Mouse (Mus musculus) heart, postnatal 10 days (tissue): ENCODE results near the gene Xylb. TPM values are rescaled to one million over a fixed set of nuclear protein-coding genes. Genes with fewer than 3 reads are reported as not detected.
"Not testable (repeated sequence)": the region's sequence is repeated elsewhere in the genome, so short reads cannot be mapped to it uniquely, and the experiment has no call there.

ENCODE experiments used
- DNase-seq, 2 experiments: peaks; one replicate each; pipeline ENCODE4 v3.0.0; 2021
- intact Hi-C: fragments of 180-260 bp; cut with DNase I; formaldehyde crosslinking; loops from one replicate; pipeline ENCODE4 v1.15.1; 2025
- total RNA-seq, 2 experiments: library from RNA; stranded (reverse); gene quantifications; 2 replicates each; pipeline ENCODE4 v1.2.3; 2021

The Xylb gene
- total RNA-seq, 2 experiments from 2014 or later = 0.52 to 0.57 TPM

- intact Hi-C loops = loop anchor here (2.0 kb wide), 1 partner anchor 17 kb away; the partner anchor contains the start of gene Oxsr1
Measured at GRCm38 (mm10) chr9:119340212-119340580, 17.0 kb upstream of the Xylb start.

GRCm38 (mm10) chr9:119340909-119341816 is 16.0 kb upstream of the Xylb start, which contains the start of gene Myd88:
Gene Myd88 (minus strand): TSS chr9:119341411.
- peak; percentile 96 to 97 for DNase-seq
- intact Hi-C loops = loop anchor here (2.0 kb wide), 1 partner anchor 18 kb away; the partner anchor contains the start of gene Oxsr1

More at GRCm38 (mm10) chr9:119340212-119340580, 17.0 kb upstream of the Xylb start:
- DNase-seq = no peak

GRCm38 (mm10) chr9:119342728-119343127 is 14.5 kb upstream of the Xylb start:
- no peak for DNase-seq
- intact Hi-C loops = no loop called here

GRCm38 (mm10) chr9:119346376-119346775 is 10.8 kb upstream of the Xylb start:
- DNase-seq = no peak
- intact Hi-C loops = no loop called here

GRCm38 (mm10) chr9:119350531-119350930 is 6.7 kb upstream of the Xylb start:
- intact Hi-C loops = loop anchor here (5.0 kb wide), 2 partner anchors 73 to 243 kb away; no protein-coding TSS in a partner anchor
- no peak for DNase-seq

GRCm38 (mm10) chr9:119350947-119351705 is 6.1 kb upstream of the Xylb start:
- intact Hi-C loops = loop anchor here (5.0 kb wide), 2 partner anchors 74 to 244 kb away; no protein-coding TSS in a partner anchor
- no peak for DNase-seq

- DNase-seq = peak; percentile 73 to 90
- intact Hi-C loops = loop anchor here (2.0 to 5.0 kb wide), 3 partner anchors 75 to 245 kb away; partner anchors contain the start of gene Acaa1b
Measured at GRCm38 (mm10) chr9:119352060-119352459, 5.1 kb upstream of the Xylb start.

- intact Hi-C loops = loop anchor here (2.0 to 5.0 kb wide), 3 partner anchors 77 to 247 kb away; partner anchors contain the start of gene Acaa1b
- no peak for DNase-seq
Measured at GRCm38 (mm10) chr9:119353926-119354325, 3.3 kb upstream of the Xylb start.

GRCm38 (mm10) chr9:119355943-119356342 is 1.2 kb upstream of the Xylb start:
- intact Hi-C loops = no loop called here
- no peak for DNase-seq

GRCm38 (mm10) chr9:119358058-119358429 is 863 bp downstream of the Xylb start:
- no peak for DNase-seq
- intact Hi-C loops = no loop called here

- no peak for DNase-seq
- intact Hi-C loops = no loop called here
Measured at GRCm38 (mm10) chr9:119361416-119361815, 4.2 kb downstream of the Xylb start.

- intact Hi-C loops = no loop called here
- DNase-seq = no peak
Measured at GRCm38 (mm10) chr9:119363229-119363628, 6.0 kb downstream of the Xylb start.

- DNase-seq = peak; percentile 24 to 30
- intact Hi-C loops = no loop called here
Measured at GRCm38 (mm10) chr9:119365284-119365683, 8.1 kb downstream of the Xylb start, which contains the start of gene Slc22a14. Gene Slc22a14 (minus strand): TSS chr9:119365553.

- intact Hi-C loops = no loop called here
- no peak for DNase-seq
Measured at GRCm38 (mm10) chr9:119368367-119368766, 11.2 kb downstream of the Xylb start.

GRCm38 (mm10) chr9:119370770-119371169 is 13.6 kb downstream of the Xylb start:
- intact Hi-C loops = not testable (repeated sequence)

GRCm38 (mm10) chr9:119371251-119371650 is 14.1 kb downstream of the Xylb start:
- intact Hi-C loops = no loop called here
- no peak for DNase-seq

More at GRCm38 (mm10) chr9:119370770-119371169, 13.6 kb downstream of the Xylb start:
- not testable (repeated sequence) for DNase-seq

- intact Hi-C loops = no loop called here
- DNase-seq = no peak
Measured at GRCm38 (mm10) chr9:119375008-119375407, 17.8 kb downstream of the Xylb start.

GRCm38 (mm10) chr9:119375556-119375955 is 18.4 kb downstream of the Xylb start:
- DNase-seq = no peak
- intact Hi-C loops = no loop called here

- DNase-seq = no peak
- intact Hi-C loops = no loop called here
Measured at GRCm38 (mm10) chr9:119378231-119378630, 21.1 kb downstream of the Xylb start.

GRCm38 (mm10) chr9:119382603-119383002 is 25.4 kb downstream of the Xylb start:
- intact Hi-C loops = no loop called here
- DNase-seq = no peak

- peak; percentile 26 to 46 for DNase-seq
- intact Hi-C loops = no loop called here
Measured at GRCm38 (mm10) chr9:119388956-119389355, 31.8 kb downstream of the Xylb start.
